Mouse (Mus musculus) heart, postnatal 0 days (tissue): ENCODE data around the gene Ift80. TPM values are rescaled to one million over a fixed set of nuclear protein-coding genes. Genes with fewer than 3 reads are reported as not detected.

Experiments
- ATAC-seq: fragments of 200-750 bp; cut with Nextera tagmentation; 2 replicates; pipeline ENCODE4 v1.8.0; 2017; ENCODE audit warnings: low read depth, moderate number of reproducible peaks, moderate library complexity; ENCODE audit not compliant: insufficient read depth
- DNase-seq: peaks from one replicate; pipeline ENCODE4 v3.0.0-alpha.2; 2016; ENCODE audit warnings: low spot score
- H3K27ac ChIP-seq: fragments of 300-500 bp; sonication (generic); 2 replicates; pipeline ENCODE4 v1.5.1; 2014; ENCODE audit warnings: low read depth, mild to moderate bottlenecking
- H3K27me3 ChIP-seq: fragments of 300-500 bp; sonication (generic); 2 replicates; pipeline ENCODE4 v1.6.1; 2014; ENCODE audit warnings: low read length, mixed read lengths; ENCODE audit not compliant: control insufficient read depth, insufficient read depth
- H3K36me3 ChIP-seq: fragments of 300-500 bp; sonication (generic); replicated peaks from 2 replicates; pipeline ENCODE4 v1.6.1; 2014; ENCODE audit warnings: low read length, mixed read lengths; ENCODE audit not compliant: control insufficient read depth, insufficient read depth
- H3K4me1 ChIP-seq: fragments of 300-500 bp; sonication (generic); 2 replicates; pipeline ENCODE4 v1.6.1; 2014; ENCODE audit warnings: antibody characterized with exemption; ENCODE audit not compliant: control insufficient read depth, insufficient read depth
- H3K4me2 ChIP-seq: fragments of 300-500 bp; sonication (generic); 2 replicates; pipeline ENCODE4 v1.6.1; 2014; ENCODE audit warnings: low read depth, mild to moderate bottlenecking, low read length, moderate library complexity
- H3K4me3 ChIP-seq: fragments of 300-500 bp; sonication (generic); 2 replicates; pipeline ENCODE4 v1.5.1; 2014; ENCODE audit warnings: low read depth, low read length
- H3K9ac ChIP-seq: fragments of 300-500 bp; sonication (generic); replicated peaks from 2 replicates; pipeline ENCODE4 v1.6.1; 2014; ENCODE audit warnings: low read depth, low read length, mixed read lengths
- H3K9me3 ChIP-seq: fragments of 300-500 bp; sonication (generic); replicated peaks from 2 replicates; pipeline ENCODE4 v1.6.1; 2016; ENCODE audit warnings: low read length; ENCODE audit not compliant: control insufficient read depth
- CTCF ChIP-seq: IDR thresholded peaks from 2 replicates; pipeline ENCODE4 v1.5.1; 2016; ENCODE audit warnings: antibody characterized with exemption, control low read depth, low read depth
- EP300 ChIP-seq: IDR thresholded peaks from 2 replicates; pipeline ENCODE4 v1.6.1; 2016; ENCODE audit warnings: antibody characterized with exemption, low read depth
- WGBS: fragments of 180-500 bp; shearing (Covaris S2); extraction: QIAGEN DNeasy Blood & Tissue Kit; methylation state at CpG from one replicate; pipeline ENCODE4 v1.1.7; 2014; 5-methylcytosine and 5-hydroxymethylcytosine counted together
- polyA plus RNA-seq: library from polyadenylated mRNA; unstranded; fragments of >200 nt; fragmentation: Nextera tagmentation; extraction: Ambion mirVana; gene quantifications from 2 replicates; pipeline ENCODE4 v1.2.1, GENCODE M21; 2015
- total RNA-seq: library from RNA; depleted of rRNA; stranded (reverse); fragments of >200 nt; gene quantifications from 2 replicates; pipeline ENCODE4 v1.2.3, GENCODE M21; 2014; ENCODE audit warnings: low replicate concordance

The Ift80 gene
- total and polyA plus RNA-seq, 2 experiments from 2014 or later = 2.8 to 3.2 TPM

GRCm38 (mm10) chr3:68897154-68897553, 107.2 kb downstream of the Ift80 start:
- TF ChIP-seq CTCF (no peak), EP300 (no peak)

GRCm38 (mm10) chr3:68895426-68895825, 108.9 kb downstream of the Ift80 start:
- H3K9me3 ChIP-seq = no peaks in the 10 kb centered on the region
- 66% methylated on average over 4 of the region's 4 CpGs for WGBS
- H3K27me3 ChIP-seq = no peaks in the 10 kb centered on the region
- no peak overlapping the region for H3K4me2 ChIP-seq
- no peak for DNase-seq
- no peak overlapping the region for H3K4me3 ChIP-seq
- H3K4me1 ChIP-seq = no peaks in the 10 kb centered on the region
- no peak for TF ChIP-seq CTCF
- TF ChIP-seq EP300 = no peak
- 0 out of 2 replicates have a peak, but pooled peaks cover 12% of the 10 kb centered on the region for H3K36me3 ChIP-seq
- H3K27ac ChIP-seq = no peak overlapping the region
- ATAC-seq = no peak
- no peak overlapping the region for H3K9ac ChIP-seq

More at GRCm38 (mm10) chr3:68897154-68897553, 107.2 kb downstream of the Ift80 start:
- H3K27me3 ChIP-seq = no peaks in the 10 kb centered on the region
- H3K4me1 ChIP-seq = no peaks in the 10 kb centered on the region
- H3K9ac ChIP-seq = no peak overlapping the region
- no peak overlapping the region for H3K27ac ChIP-seq
- 0 out of 2 replicates have a peak, but pooled peaks cover 11% of the 10 kb centered on the region for H3K36me3 ChIP-seq
- DNase-seq (no peak), ATAC-seq (no peak)
- 79% methylated on average over 5 of the region's 5 CpGs for WGBS
- H3K9me3 ChIP-seq = no peaks in the 10 kb centered on the region
- no peak overlapping the region for H3K4me3 ChIP-seq
- H3K4me2 ChIP-seq = no peak overlapping the region

GRCm38 (mm10) chr3:68886845-68887244, 117.5 kb downstream of the Ift80 start:
- TF ChIP-seq EP300 = no peak
- TF ChIP-seq CTCF = no peak
- Histone ChIP-seq H3K9ac (no peak overlapping the region), H3K27ac (no peak overlapping the region), H3K4me1 (no peaks in the 10 kb centered on the region), H3K4me2 (no peak overlapping the region), H3K9me3 (no peaks in the 10 kb centered on the region), H3K36me3 (no peaks in the 10 kb centered on the region), H3K27me3 (no peaks in the 10 kb centered on the region), H3K4me3 (no peak overlapping the region)
- ATAC-seq (no peak), DNase-seq (no peak)
- 85% methylated on average over 5 of the region's 5 CpGs for WGBS

- H3K9me3 ChIP-seq = no peaks in the 10 kb centered on the region
- H3K4me1 ChIP-seq = peaks cover 7% of the 10 kb centered on the region
- H3K27me3 ChIP-seq = peaks cover 16% of the 10 kb centered on the region
- DNase-seq (no peak), ATAC-seq (no peak)
- no peaks in the 10 kb centered on the region for H3K36me3 ChIP-seq
- no peak overlapping the region for H3K27ac ChIP-seq
- 85% methylated on average over 2 of the region's 2 CpGs for WGBS
- TF ChIP-seq CTCF (no peak), EP300 (no peak)
- no peak overlapping the region for H3K9ac ChIP-seq
- no peak overlapping the region for H3K4me3 ChIP-seq
- H3K4me2 ChIP-seq = no peak overlapping the region
Observed at GRCm38 (mm10) chr3:68874079-68874478, 130.3 kb downstream of the Ift80 start.

- H3K27me3 ChIP-seq = peaks cover 27% of the 10 kb centered on the region
- H3K9ac ChIP-seq = no peak overlapping the region
- ATAC-seq (no peak; the same call in 1 of the 2 replicates), DNase-seq (no peak)
- H3K36me3 ChIP-seq = no peaks in the 10 kb centered on the region
- TF ChIP-seq CTCF (no peak), EP300 (no peak)
- no peak overlapping the region for H3K27ac ChIP-seq
- H3K4me1 ChIP-seq = peaks cover 7% of the 10 kb centered on the region
- H3K9me3 ChIP-seq = no peaks in the 10 kb centered on the region
- 6% methylated on average over 15 of the region's 15 CpGs for WGBS
- H3K4me3 ChIP-seq = peak overlapping the region; percentile 61
- H3K4me2 ChIP-seq = peak overlapping the region; percentile 99
Observed at GRCm38 (mm10) chr3:68870568-68870950, 133.8 kb downstream of the Ift80 start.
